Mouse (Mus musculus): ENCODE results near the gene Mrpl33. TPM values are rescaled to one million over a fixed set of nuclear protein-coding genes. Genes with fewer than 3 reads are reported as not detected.
"Not testable (repeated sequence)": the region's sequence is repeated elsewhere in the genome, so short reads cannot be mapped to it uniquely, and the experiment has no call there.

The Mrpl33 gene
- polyA plus RNA-seq, 1 experiment from 2014 or later: 82.1 TPM

- H3K79me2 ChIP-seq (ENCODE audit: inconsistent target): no peaks in the 10 kb centered on the region
- H3K36me3 ChIP-seq (ENCODE audit: inconsistent target): no peaks in the 10 kb centered on the region
- WGBS (ENCODE audit: missing documents): 57% methylated on average over 3 of the region's 3 CpGs
Observed at GRCm38 (mm10) chr5:31581932-31582331, 14.8 kb upstream of the Mrpl33 start.

GRCm38 (mm10) chr5:31583261-31583660, 13.5 kb upstream of the Mrpl33 start:
- 100% methylated on average over 2 of the region's 2 CpGs for WGBS (ENCODE audit: missing documents)
- H3K79me2 ChIP-seq (ENCODE audit: inconsistent target): no peaks in the 10 kb centered on the region
- H3K36me3 ChIP-seq (ENCODE audit: inconsistent target): no peaks in the 10 kb centered on the region
- H3K27ac ChIP-seq: no peak overlapping the region
- no peak overlapping the region for H3K4me3 ChIP-seq (ENCODE audit: inconsistent target)

More at GRCm38 (mm10) chr5:31581932-31582331, 14.8 kb upstream of the Mrpl33 start:
- no peak overlapping the region for H3K4me3 ChIP-seq (ENCODE audit: inconsistent target)
- H3K27ac ChIP-seq: no peak overlapping the region

GRCm38 (mm10) chr5:31585526-31585925, 11.2 kb upstream of the Mrpl33 start:
- Histone ChIP-seq H3K36me3 (ENCODE audit: inconsistent target) (no peaks in the 10 kb centered on the region), H3K79me2 (ENCODE audit: inconsistent target) (no peaks in the 10 kb centered on the region), H3K27ac (no peak overlapping the region), H3K4me3 (ENCODE audit: inconsistent target) (no peak overlapping the region)
- 98% methylated on average over 4 of the region's 4 CpGs for WGBS (ENCODE audit: missing documents)

- WGBS (ENCODE audit: missing documents): 95% methylated on average over 2 of the region's 2 CpGs
Observed at GRCm38 (mm10) chr5:31588016-31588415, 8.7 kb upstream of the Mrpl33 start.

GRCm38 (mm10) chr5:31588672-31589071, 8.1 kb upstream of the Mrpl33 start:
- H3K4me3 ChIP-seq (ENCODE audit: inconsistent target); H3K79me2 ChIP-seq (ENCODE audit: inconsistent target); H3K36me3 ChIP-seq (ENCODE audit: inconsistent target); H3K27ac ChIP-seq: not testable (repeated sequence)
- WGBS (ENCODE audit: missing documents): 84% methylated on average over 6 of the region's 8 CpGs

More at GRCm38 (mm10) chr5:31588016-31588415, 8.7 kb upstream of the Mrpl33 start:
- no peaks in the 10 kb centered on the region for H3K36me3 ChIP-seq (ENCODE audit: inconsistent target)
- H3K27ac ChIP-seq: no peak overlapping the region
- H3K79me2 ChIP-seq (ENCODE audit: inconsistent target): no peaks in the 10 kb centered on the region
- H3K4me3 ChIP-seq (ENCODE audit: inconsistent target): no peak overlapping the region

- WGBS (ENCODE audit: missing documents): 94% methylated on average over 14 of the region's 14 CpGs
- Histone ChIP-seq H3K79me2 (ENCODE audit: inconsistent target) (no peaks in the 10 kb centered on the region), H3K4me3 (ENCODE audit: inconsistent target) (no peak overlapping the region), H3K36me3 (ENCODE audit: inconsistent target) (no peaks in the 10 kb centered on the region), H3K27ac (no peak overlapping the region)
Observed at GRCm38 (mm10) chr5:31589711-31590319, 6.9 kb upstream of the Mrpl33 start.

GRCm38 (mm10) chr5:31591122-31591521, 5.6 kb upstream of the Mrpl33 start:
- no peaks in the 10 kb centered on the region for H3K36me3 ChIP-seq (ENCODE audit: inconsistent target)
- WGBS (ENCODE audit: missing documents): 93% methylated on average over 7 of the region's 7 CpGs
- no peak overlapping the region for H3K4me3 ChIP-seq (ENCODE audit: inconsistent target)
- no peak overlapping the region for H3K27ac ChIP-seq
- H3K79me2 ChIP-seq (ENCODE audit: inconsistent target): no peaks in the 10 kb centered on the region

- WGBS (ENCODE audit: missing documents): 95% methylated on average over 4 of the region's 4 CpGs
- no peaks in the 10 kb centered on the region for H3K79me2 ChIP-seq (ENCODE audit: inconsistent target)
- no peak overlapping the region for H3K4me3 ChIP-seq (ENCODE audit: inconsistent target)
- H3K27ac ChIP-seq: 0 out of 2 replicates have a peak overlapping the region, but pooled peaks have one; percentile 9
- no peaks in the 10 kb centered on the region for H3K36me3 ChIP-seq (ENCODE audit: inconsistent target)
Observed at GRCm38 (mm10) chr5:31595868-31596267, 867 bp upstream of the Mrpl33 start.

GRCm38 (mm10) chr5:31597430-31597944, 752 bp downstream of the Mrpl33 start:
- Histone ChIP-seq H3K4me3 (ENCODE audit: inconsistent target) (no peak overlapping the region), H3K36me3 (ENCODE audit: inconsistent target) (no peaks in the 10 kb centered on the region), H3K79me2 (ENCODE audit: inconsistent target) (no peaks in the 10 kb centered on the region), H3K27ac (no peak overlapping the region)
- WGBS (ENCODE audit: missing documents): 93% methylated on average over 6 of the region's 6 CpGs

GRCm38 (mm10) chr5:31598121-31598520, 1.4 kb downstream of the Mrpl33 start:
- no peak overlapping the region for H3K4me3 ChIP-seq (ENCODE audit: inconsistent target)
- no peak overlapping the region for H3K27ac ChIP-seq
- H3K79me2 ChIP-seq (ENCODE audit: inconsistent target): no peaks in the 10 kb centered on the region
- H3K36me3 ChIP-seq (ENCODE audit: inconsistent target): no peaks in the 10 kb centered on the region
- WGBS (ENCODE audit: missing documents): 87% methylated on average over 7 of the region's 7 CpGs

GRCm38 (mm10) chr5:31598579-31598978, 1.8 kb downstream of the Mrpl33 start:
- Histone ChIP-seq H3K4me3 (ENCODE audit: inconsistent target) (no peak overlapping the region), H3K36me3 (ENCODE audit: inconsistent target) (no peaks in the 10 kb centered on the region), H3K79me2 (ENCODE audit: inconsistent target) (no peaks in the 10 kb centered on the region), H3K27ac (no peak overlapping the region)
- 81% methylated on average over 4 of the region's 4 CpGs for WGBS (ENCODE audit: missing documents)

- Histone ChIP-seq H3K4me3 (ENCODE audit: inconsistent target) (no peak overlapping the region), H3K36me3 (ENCODE audit: inconsistent target) (no peaks in the 10 kb centered on the region), H3K27ac (no peak overlapping the region), H3K79me2 (ENCODE audit: inconsistent target) (no peaks in the 10 kb centered on the region)
- 82% methylated on average over 2 of the region's 2 CpGs for WGBS (ENCODE audit: missing documents)
Observed at GRCm38 (mm10) chr5:31599161-31599560, 2.4 kb downstream of the Mrpl33 start.

- H3K4me3 ChIP-seq (ENCODE audit: inconsistent target): no peak overlapping the region
- WGBS (ENCODE audit: missing documents): 91% methylated on average over 7 of the region's 7 CpGs
- no peaks in the 10 kb centered on the region for H3K36me3 ChIP-seq (ENCODE audit: inconsistent target)
- H3K27ac ChIP-seq: no peak overlapping the region
- no peaks in the 10 kb centered on the region for H3K79me2 ChIP-seq (ENCODE audit: inconsistent target)
Observed at GRCm38 (mm10) chr5:31601162-31601722, 4.5 kb downstream of the Mrpl33 start.

- H3K36me3 ChIP-seq (ENCODE audit: inconsistent target): no peaks in the 10 kb centered on the region
- no peak overlapping the region for H3K4me3 ChIP-seq (ENCODE audit: inconsistent target)
- no peaks in the 10 kb centered on the region for H3K79me2 ChIP-seq (ENCODE audit: inconsistent target)
- H3K27ac ChIP-seq: peak overlapping the region; percentile 87
- WGBS (ENCODE audit: missing documents): 0% methylated on average over 1 of the region's 1 CpGs
Observed at GRCm38 (mm10) chr5:31602377-31602776, 5.6 kb downstream of the Mrpl33 start.

GRCm38 (mm10) chr5:31603766-31604165, 7.0 kb downstream of the Mrpl33 start:
- Histone ChIP-seq H3K27ac (no peak overlapping the region), H3K36me3 (ENCODE audit: inconsistent target) (no peaks in the 10 kb centered on the region), H3K79me2 (ENCODE audit: inconsistent target) (no peaks in the 10 kb centered on the region), H3K4me3 (ENCODE audit: inconsistent target) (no peak overlapping the region)
- 94% methylated on average over 6 of the region's 6 CpGs for WGBS (ENCODE audit: missing documents)

Data from macrophage (primary cell).